Mouse (Mus musculus): ENCODE results near the gene Lhfpl2.

DNA sequence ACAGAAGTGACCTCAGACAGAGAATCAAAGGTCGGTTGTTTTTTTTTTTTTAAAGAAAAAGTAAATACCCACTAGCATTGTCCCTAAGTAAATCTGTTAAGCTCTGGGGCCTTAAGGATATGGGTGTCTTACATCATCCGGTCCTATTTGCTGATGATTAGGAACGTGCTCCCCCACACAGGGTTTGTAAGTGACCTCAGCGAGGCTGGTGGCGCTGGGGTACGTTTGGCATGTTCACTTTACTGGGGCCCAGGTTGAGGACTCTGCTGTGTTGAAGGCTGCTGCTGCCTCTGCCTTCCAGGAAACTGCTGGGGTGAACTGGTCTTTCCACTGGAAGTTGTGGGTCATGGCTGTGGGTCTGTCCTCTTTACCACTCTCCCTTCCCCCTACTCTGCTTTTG, 106.9 kb downstream of the Lhfpl2 start:
- no peak for TF ChIP-seq CTCF (IDR thresholded peaks at IDR 0.05; ENCODE audit: control insufficient read depth, insufficient read depth, insufficient replicate concordance, low read depth, low read length)
- TF ChIP-seq POLR2A (IDR thresholded peaks at IDR 0.05; ENCODE audit: control insufficient read depth, low read depth, low read length): no peak

Data from testis, adult 2 months (tissue).